Mouse (Mus musculus) yolk sac, embryonic 10.5 days (tissue): Measurements from ENCODE around the gene Brinp2.

Source experiments
- DNase-seq: peaks from one replicate; pipeline ENCODE4 v3.0.0-alpha.2; 2017; ENCODE audit warnings: low spot score

Gene Brinp2

DNA sequence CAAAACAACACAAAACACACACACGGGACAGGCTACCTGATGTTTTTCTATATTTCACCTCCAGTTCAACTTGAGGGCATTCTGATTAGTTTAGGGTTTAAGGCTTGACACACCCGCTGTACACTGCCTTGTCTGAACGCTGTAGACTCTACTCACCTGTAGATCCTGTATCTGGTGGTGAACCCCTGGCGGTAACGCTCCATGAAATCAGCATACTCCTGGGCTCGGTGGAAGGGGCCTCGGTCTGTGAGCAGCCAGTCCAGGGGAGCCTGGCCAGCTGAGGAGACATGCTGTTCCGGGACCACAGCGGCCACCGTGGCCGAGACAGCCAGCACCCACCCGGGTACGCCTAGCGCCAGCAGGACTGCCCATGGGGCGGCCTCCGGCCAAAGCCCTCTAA, 60.9 kb downstream of the Brinp2 start:
- no peak for DNase-seq

DNA sequence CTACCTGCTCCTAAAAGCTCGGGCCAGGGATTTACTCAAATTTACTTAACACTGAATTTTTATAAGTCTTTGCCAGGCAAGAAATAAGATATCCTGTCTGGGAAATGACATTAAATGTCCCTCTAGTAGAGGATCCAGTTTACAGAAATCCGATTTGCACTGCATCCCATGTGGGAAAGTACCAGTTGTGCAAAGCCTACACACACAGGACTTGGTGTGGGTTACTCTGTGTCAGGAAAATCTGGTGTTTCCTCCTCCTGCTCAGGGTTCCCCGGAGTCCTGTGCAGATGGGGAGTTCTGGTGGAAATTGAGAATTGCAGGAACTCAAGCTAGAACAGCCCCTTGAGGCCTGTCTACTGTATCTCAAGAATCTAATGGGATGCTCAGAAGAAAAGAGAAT, 70.9 kb downstream of the Brinp2 start:
- DNase-seq: no peak

DNA sequence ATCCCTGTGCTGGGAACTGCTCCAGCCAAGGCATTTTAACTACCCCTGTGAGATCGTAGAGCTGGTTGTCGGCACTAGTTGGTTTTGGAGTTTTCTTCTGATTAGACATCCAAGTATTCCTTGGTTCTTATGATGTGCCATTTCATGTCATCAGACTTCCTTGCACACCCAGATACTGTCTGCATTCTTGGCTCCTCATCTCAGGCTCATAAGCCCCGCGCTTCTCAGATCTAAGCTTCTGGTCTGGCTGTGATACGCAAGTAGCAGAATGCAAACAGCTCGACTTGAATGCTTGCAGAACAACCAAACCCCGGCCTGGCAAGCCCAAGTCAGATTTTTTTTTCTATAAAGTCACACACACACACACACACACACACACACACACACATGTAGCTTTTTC, 72.3 kb downstream of the Brinp2 start:
- no peak for DNase-seq

DNA sequence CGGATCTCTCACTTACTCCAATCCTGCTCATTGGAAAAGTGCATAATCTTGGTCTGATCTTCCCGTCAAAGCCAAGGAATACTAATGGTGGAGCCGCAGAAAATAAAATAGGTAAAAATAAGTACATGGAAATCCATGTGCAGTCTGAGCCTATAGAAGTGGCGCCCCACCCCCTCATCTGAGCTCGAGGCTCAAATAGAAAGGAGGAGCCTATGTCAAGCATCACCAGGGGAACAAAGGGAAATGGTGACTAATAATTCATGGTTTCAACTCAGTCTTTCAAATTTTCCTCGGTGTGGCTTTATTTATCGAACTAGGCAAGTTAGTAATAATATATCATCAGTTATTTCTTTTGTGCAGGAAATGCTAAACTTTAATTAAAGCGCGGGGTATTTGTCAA, 84.1 kb downstream of the Brinp2 start:
- no peak for DNase-seq

DNA sequence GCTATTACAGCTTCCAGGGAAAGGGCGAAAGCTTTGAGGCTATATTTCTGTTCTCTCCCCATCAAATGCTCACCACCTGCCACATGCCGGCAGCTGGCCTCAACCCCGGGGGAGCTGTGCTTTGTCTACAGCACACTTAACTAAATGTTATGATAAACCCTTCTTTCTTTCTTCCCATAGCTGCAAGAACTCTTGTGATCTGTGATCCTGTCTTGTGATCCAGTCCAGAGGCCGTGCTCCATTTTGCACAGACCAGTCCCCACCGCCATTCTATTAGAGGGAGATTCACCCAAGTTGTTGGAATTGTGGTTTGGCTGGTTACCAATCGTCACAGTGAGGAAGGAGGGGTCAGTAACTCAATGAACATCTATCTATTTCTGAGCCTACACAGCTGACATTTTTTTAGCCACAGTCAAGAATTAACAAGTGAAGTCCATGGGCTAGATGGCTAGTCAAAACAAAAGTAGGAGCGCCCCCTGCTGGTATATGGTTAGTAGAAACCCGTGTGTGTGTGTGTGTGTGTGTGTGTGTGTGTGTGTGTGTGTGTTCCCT, 89.0 kb downstream of the Brinp2 start:
- DNase-seq: peak; percentile 21

DNA sequence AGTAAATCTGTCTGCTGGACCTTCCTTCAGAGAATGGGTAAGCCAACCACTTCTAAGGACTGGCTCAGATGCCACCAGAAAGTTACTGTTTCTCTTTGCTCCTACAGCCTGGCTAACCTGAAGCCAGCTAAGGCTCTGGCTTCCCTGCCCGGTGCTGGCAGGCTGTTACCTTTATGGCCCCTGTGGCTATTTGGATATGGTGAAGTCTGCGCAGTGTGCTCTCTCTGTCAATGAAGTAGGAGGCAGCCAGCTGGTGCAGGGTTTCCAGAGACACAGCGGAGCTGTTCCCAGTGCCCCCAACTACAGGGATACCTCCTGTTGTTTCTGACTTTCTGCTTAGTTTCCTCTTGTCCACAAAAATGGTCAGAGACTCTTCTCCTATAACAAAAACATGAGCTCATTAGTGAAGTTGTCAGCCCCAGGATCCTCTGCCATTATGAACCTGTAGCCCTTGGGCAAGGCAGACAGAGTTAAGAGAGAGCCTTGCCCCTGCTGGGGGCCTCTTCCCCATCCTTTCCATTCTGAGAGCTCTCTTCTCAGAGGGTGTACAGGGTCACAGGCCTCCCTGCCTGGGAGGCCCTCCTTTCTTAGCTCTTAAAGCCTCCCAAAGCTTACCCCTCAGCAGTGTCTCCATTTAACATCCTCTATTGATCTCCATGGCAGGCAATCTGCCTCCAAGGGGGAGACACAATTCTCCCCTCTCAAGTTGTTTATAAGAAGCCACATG, 89.7 kb downstream of the Brinp2 start:
- DNase-seq: no peak

DNA sequence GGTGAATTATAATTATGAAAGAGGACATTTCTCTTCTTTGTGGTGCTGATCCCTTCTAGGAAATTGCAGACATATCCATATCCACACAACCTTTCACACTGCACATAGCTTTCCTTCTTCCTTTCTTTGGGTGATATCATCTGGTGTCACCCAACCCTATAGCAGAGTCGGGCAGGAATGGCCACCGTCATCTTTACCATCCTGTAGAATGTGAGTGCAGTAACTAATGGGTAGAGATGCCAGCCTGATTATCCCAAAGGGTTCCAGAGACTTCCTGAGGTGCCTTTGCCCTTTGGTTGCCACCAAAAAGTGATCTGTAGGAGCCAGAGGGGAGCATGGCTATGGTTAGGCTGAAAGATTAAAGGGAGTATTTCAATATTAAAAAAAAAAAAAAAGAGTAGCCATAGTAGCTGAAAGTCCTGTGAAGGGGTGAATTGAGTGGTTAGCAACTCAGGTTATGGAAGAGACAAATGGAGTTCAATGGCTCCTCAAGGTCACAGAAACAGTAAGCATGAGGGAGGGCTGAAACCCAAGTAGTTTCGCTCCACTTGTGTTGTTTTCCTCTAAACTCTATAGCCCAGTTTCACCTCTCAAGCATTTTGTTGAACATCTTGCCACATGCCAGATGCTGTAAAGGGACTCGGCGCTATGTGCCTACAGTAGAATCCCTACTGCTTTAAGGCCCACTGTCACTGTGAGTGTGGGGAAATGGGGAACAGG, 96.5 kb downstream of the Brinp2 start:
- no peak for DNase-seq

DNA sequence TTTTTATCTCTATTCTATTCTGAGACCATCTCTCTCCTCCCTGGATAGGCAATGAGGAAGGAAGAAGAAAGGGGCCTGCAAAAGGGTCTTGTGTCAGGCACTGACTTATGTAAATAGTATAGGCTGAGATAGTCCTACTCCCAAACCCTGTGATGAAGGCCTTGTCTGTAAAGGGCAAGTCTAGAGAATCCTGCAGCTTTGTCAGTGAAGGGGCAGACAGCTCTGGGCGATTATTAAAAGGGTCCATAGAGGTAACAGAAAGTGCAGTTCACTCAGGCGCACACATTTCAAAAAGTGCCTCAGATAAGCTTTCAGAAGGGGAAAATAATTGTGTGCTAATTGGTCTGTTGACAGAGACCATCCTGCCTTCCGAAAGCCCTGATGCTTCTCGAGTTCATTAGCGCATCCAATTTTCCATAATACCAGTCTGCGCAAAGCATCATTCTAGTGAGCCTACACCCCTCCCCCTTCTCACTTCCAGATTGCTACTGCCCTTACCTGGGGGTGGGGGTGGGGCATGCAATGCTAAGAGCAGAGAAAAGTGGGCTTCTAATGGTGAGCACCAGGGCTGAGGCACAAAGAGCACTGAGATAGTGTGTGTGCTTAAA, 97.3 kb downstream of the Brinp2 start:
- no peak for DNase-seq

DNA sequence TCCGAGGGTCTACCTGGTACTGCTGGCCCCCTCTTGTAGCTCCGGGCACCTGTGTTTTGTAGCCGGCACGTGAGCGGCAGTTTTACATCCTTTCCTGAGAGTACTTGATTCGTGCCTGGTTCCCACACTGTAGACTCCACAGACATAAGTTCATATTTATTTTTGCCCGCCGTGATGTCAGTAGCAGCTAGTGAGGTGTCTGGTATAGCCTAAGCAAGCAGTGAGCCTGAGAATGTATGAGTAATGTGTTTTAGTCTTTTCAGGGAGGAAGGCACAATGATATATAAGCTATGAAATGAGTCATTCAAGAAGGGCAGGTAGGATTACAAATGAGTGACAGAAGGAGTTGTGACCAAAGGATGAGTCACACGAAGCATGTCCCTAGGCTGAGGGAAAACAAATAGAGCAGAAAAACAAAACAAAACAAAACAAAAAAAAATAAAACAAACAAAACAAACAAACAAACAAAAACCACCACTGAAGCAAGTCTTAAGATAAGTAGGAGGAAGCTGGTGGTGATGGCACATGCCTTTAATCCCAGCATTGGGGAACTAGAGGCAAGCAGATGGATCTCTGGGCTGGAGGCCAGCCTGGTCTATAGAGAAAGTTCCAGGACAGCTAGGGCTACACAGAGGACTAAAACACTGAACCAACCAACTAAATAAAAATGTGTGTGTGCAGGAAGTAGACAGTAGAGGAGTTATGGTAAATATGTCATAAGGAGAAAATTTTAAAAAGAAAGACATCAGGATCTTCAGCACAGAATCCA, 100.0 kb downstream of the Brinp2 start:
- no peak for DNase-seq

DNA sequence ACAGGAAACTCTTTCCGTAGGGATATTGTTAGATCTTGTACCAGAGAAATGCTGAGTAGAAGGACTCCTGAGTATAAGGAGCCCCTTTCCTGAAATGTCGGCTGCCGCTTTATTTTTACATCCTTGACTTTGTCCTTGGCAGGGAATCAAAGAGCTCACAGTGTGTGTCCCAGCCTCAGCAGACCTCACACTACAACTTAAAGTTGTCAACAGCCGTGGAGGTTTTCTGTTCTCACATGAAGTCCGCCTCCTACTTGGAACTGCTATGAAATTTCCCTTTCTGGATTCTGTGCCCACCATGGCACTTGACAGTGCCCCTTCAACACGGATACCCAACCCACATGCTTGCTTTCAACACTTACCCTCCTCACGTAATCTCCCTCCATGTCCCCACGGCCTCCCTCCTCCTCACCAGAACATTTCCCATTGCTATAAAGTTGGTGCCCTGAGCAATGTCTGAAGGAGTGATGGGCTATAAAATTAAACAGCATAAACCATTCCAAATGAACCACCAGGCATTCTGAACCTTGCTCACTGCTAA, 103.4 kb downstream of the Brinp2 start:
- DNase-seq: no peak

DNA sequence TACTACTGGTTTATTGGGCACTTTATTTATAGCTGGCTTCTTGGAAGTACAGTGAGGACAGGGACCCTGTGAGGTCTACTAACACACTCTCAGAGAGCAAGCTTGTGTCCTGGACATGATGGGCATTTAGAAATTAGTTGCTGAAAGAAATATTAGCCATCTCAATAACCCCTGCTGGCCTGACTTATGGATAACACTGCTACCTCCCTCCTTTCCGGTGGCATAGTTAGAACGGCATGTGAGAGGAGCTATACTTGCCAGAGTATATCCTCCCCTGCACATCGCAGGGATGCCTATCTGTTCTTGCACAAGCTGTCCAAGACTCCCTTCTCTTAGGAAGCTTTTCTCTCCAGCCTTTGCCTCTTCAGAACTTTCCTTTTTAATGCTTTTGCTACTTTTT, 107.9 kb downstream of the Brinp2 start:
- DNase-seq: no peak

DNA sequence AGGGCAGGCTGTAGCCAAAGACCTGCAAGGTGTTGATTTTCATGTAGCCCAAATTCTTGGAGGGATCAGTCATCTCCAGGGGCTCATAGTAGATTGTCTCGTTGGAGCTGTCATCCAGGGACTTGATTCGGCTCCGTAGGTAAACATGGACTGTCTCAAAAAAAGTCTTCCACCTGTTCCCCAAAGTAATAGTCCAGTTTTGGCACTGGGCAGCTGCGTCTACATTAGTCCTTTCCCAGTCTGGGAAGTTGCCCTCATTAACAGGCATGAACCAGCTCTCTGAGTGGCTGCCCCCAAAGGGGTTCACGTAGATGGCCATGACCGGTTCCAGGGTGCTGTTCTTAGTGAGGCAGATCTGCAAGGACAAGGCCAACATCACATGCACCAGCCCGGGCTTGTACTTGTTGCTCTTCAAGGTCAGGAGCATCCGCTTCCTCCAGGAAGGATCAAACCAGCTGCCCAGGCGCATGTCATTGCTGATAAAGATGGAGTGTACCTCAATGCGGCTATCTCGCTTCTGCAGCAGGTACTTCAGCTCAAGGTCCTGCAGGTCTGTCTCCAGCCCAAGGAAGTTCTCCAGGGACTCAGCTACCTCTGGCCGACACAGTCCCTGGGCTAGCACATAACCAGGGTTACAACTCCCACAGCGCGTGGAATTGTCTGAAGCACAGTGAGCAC, 109.5 kb downstream of the Brinp2 start:
- no peak for DNase-seq

DNA sequence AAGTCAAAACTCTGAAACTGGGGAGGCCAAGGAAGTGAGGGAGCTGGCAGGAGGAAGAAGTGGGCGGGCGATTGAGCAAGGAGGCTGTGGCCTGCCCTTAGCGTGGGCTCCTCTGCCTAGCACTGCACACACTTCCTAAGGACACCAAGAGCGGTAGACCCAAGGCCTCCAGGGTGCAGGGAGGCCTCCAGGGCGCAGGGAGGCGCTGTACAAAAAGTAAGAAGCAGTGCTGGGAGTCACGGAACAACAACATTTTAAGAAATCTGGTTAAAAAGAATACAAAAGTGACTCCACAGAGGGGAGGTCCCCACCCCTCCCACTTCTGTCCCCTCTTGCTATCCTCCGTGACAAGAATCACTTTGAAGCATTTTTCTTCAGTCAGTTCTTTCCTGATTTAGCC, 110.6 kb downstream of the Brinp2 start:
- DNase-seq: no peak

DNA sequence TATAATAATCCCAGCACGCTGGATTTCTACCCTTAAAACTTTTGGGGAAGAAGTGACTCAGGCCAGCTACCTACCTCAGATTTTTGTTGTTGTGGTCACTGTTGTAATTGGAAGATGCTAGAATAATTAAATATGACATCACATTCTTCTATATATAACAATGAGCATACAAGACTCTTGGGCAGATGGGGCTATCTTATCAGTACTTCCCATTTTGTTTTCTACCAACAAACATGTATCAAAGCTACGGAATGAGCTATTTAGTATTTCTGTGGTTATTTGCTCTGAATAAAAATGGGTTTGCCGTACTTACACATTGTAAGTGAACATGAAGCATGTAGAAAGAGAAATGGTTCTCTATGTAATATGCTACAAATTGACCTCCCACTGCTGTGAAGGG, 112.1 kb downstream of the Brinp2 start:
- no peak for DNase-seq

DNA sequence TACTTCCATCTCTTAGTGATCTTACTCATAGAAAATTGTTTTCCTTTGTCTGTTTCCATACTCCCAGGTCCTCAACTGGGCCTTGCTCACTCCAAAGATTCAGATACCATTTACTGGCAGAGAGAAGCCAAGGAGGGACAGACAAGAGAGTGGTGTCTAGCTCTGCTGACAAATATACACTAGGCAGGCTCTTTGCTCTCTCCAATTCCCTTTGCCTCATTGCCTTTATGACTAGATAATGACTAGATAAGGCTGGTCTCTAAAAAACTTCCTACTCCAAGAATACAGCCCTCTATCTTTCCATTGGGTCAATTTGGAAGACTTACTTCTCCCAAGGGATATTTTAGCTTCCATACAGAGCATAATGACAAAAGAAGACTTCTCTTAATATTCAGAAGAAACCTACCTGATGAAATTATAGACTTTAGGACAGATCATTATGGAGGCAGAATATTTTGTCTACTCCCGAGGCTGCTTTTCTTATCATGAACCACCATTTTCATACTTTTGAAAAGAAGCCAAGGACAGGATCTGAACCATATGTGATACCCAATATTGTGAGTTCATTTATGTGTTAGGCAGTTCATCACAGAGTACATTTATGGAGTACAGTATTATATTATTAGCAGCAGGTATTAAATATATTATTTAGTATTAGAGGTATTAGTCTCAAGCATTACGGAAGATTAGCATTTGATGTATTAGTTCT, 114.1 kb downstream of the Brinp2 start:
- DNase-seq: no peak

DNA sequence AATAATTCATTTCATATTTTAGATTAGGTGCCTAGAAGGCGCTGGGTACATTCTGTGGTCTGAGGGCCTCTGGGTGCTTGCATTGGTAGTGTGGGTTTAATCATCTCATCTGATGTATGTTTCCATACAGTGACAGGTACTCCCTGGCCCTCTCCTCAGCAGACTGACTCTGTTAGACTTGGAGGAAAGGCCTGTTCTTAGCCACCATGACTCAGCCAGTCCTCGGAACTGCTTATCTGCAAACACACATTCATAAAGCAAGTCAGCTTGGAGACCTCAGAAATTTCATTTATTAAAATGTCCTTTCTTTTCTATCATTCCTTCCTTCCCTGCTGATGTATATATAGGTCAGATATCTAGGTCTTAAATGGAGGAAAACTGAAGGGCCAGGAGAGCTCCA, 116.3 kb downstream of the Brinp2 start:
- DNase-seq: no peak

DNA sequence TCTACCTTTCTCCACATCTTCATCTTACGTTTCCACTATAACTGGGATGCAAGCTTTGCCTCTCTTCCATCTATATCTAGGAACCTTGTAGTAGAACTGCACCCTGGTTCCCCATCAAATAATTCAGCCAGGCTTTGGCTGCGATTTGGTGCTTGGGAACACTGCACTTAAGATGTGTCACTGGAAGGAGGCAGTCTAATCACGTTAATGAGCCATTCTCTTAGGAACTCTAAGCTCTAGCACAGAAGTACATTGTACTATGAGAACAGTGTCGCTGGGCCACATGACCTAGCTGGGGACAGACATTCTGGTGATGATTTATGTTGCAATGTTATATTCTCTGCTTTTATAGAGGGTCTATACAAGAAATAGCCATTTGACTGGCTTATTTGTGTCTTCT, 117.4 kb downstream of the Brinp2 start:
- no peak for DNase-seq

DNA sequence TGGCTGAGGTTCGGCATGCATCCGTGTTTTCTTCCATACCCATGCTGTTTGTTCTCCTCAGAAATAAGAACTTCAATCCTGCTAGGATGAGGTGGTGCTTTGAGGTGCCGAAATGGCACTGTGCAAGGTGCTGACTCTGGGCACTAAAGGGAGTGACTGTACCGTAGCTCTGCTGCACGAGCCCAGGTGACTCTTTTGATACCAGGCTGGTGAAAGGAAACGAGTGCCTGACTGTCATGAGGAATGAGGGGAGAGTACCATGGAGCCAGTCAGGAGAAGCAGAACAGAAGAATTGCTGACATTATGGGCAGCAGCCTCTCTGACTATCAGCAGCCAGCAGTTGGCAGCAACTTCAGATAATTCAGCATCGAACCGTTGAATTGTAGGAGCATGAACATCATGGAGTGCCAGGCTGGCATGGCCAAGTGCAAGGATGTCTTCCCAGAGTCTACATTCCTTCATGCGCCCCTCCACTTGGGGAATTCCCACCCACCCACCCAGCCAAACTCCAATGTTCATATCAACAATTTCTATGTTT, 127.4 kb downstream of the Brinp2 start:
- no peak for DNase-seq

DNA sequence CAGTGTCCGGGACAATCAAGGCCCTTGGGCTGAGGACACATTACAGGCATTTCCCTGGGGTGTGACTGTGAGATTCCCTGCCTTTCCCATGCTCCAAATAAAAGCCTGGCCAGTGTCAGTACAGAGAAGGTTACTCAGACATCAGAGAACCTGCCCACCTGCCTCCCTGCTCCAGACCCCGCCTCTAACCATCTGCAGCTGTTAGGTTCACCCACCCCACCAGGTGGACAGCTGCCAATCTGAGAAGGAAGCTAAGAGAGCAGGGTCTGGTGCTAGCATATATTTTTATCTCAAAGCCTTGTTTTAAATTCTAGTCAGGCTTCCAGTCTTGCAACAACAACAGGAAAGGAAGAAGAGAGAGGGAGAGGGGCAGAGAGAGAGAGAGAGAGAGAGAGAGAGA, 128.9 kb downstream of the Brinp2 start:
- DNase-seq: no peak

DNA sequence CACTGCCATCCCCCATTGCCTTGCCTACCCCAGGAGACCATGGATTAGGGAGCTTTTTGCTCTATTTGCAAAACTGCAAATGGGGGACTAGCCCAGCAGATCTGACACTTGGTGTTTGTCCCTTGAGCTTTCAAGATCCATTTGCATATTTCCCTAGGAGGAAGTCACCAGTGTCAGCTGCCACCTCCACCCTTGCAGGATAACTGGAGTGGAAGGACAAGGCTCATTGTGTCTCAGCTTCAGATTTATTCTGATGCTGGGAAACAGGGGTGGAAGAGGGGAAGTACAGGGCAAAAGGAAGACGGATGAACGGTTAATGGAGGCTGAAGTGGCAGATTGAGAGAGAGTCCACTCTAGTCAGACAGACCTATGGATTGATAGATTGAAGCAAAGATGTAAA, 129.4 kb downstream of the Brinp2 start:
- no peak for DNase-seq

DNA sequence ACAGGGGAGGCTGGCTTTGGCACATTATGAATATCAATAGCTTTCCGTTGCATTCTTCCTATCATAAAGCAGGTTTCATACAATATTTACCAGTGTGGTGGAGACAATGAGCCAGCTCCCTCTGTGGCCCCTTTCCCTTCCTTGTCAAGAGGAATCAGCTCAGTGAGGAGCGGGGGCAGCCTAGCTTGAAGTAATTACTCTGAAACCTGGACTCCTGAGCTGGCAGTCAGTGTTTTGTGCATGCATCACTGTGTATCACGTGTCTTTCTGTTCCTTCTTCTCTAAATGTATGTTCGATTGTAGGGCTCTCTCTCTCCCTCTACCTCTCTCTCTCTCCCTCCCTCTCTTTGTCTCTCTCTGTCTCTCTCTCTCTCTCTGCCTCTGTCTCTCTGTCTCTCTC, 135.1 kb downstream of the Brinp2 start:
- DNase-seq: no peak
